Mouse (Mus musculus) testis, postnatal 14 days (tissue): ENCODE data around the gene Csnk1d.

Source experiments
- DNase-seq: peaks from one replicate; pipeline ENCODE4 v3.0.0; 2021; ENCODE audit warnings: low spot score

Csnk1d gene

DNA sequence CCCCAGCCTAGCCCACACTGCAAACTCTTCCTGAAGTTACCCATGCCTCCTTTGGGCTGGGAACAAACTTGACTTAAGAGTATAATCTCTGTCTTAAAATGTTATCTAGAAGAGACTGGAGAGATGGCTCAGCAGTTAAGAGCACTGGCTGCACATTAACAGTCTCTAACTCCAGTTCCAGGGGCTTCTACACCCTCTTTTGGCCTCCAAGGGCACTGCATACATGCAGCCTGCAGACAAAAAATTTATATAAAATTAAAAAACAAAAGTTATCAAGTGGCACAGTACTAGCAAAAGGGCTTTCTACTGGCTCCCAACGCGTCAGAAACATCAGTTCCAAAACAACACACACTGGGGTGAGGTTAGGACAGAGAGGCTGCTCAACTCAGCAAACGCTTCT is 3.5 kb downstream of the Csnk1d start:
- no peak for DNase-seq

DNA sequence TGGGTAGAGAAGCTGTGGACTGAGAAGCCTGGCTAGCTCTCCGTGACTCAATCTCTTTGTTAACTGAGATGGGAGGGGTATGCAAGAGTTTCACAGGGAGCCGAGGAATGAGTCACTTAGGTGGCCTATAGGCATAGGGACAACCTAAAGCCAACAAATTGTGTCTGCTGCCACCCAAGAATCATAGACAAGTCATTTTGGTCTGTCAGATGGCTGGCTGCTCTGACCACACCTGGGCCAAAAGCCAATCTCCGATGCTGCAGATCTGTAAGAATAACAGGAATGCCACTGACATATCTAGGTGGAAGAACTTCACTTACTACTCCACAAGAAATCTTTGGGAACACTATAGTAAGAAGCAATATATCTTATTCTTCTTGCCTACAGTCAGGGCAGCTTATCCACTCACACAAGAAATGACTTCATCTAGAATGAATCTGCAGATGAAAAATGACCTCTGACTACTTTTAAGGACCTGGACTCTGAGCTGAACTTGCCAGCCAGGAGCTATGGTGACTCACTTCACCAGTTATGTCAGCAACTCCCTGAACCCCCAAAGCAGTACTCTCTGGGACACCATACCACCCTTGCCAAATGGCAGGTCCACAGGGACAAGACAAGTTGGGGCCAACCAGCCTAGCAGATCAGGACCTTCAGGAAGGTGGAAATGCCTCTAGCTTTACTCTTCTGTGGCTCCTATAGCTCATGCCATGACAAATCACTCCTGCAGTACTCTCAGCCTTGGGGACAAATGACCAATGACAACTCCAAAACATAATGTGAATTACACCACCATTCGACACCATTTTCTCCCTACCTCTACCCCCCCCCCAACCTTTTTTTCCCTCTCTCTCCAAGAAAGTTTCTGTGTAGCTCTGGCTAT is 6.4 kb downstream of the Csnk1d start:
- no peak for DNase-seq

DNA sequence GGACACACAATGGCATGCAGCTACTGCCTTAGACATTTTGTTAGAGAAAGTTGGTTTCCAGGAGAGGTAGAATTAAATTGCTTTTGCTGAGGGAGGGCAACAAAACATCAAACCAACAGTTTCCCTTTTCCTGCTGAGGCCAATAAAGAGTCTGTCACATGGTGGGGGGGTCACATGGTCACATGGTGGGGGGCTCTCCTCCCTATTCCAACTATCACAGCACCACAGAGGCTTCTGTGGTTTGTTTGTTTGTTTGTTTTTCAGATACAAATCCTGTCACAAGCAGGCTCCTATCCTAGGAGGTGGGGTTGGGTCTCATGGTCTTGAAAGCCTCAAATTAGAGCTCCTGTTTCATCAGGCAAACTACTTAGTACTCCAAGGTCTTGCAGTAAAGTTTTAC is 8.7 kb downstream of the Csnk1d start:
- DNase-seq = no peak

DNA sequence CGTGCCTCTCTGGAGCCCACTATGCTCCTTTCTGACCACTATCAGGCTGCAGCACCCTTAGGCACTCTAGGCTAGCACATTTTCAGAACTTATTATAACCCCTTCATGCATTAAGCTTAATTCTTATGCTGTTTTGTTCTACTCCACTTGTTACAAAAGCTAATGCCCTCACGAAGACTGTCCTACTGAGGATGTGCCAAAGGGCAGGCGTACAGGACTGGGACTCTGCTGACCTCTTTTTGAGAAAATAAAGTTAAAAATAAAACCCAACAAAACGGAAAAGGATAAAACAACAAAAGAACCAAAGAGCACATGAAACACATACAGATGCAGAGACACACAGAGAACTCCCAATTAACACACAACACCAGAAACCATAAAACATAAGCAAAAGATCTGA is 9.5 kb downstream of the Csnk1d start:
- DNase-seq = no peak

DNA sequence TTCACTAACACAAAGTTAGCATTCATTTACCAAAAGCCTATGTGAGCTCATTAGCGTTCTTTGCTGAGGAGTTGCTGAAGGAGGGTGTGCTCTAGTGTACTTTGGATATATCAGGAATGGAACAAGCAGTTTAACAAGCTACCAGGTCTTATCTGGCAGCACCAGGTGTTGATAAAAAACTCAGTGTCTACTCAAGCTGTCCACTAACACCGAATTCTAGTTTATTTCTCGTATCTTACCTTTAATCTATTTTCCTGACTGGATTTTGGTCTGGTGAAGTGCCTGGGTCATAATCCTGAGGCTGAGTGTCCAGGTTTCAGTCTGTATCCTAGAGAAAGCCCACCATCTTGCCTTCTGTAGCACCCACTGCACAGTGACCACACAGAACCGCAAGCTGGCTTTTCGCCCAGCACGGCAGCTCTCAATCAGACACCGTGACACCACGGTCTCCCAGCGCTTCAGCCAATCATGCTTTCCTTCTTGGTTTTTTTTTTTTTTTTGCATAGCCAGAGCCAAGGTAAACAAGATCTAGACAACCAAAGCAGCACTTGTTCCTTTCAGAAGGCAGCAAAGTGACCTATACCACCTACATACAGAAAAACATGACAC is 10.6 kb downstream of the Csnk1d start:
- DNase-seq = no peak

DNA sequence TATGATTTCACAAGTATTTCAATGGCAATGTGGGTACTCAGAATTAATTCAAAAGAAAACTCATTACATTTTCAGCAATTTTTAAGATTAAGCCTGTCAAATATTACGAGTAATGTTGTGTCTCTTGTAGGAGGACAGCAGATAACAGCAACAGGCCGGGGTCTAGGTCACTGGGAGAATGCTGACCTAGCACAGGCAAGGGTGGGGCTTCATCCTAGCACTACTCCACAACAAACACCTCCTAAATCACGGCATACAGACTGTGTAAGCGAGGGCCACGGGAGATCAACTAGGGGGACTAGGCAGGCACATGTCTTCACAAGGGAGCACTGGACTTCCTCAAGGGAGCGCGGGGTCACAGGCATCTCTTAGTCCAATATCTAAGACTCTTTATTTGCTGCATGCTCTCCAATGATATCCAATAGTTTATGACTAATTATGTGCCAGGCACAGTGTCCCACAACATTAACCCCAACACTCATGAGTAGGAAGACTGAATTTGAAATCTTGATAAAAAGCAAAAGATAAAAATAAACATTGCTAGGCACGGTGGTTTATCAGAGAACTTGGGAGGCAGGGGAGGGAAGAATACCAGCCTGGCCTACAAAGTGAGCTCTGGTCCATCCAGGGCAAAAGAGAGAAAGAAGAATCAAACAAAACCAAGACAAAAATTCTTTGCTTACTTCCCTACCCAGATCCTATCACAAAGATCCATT is 11.3 kb downstream of the Csnk1d start:
- no peak for DNase-seq

DNA sequence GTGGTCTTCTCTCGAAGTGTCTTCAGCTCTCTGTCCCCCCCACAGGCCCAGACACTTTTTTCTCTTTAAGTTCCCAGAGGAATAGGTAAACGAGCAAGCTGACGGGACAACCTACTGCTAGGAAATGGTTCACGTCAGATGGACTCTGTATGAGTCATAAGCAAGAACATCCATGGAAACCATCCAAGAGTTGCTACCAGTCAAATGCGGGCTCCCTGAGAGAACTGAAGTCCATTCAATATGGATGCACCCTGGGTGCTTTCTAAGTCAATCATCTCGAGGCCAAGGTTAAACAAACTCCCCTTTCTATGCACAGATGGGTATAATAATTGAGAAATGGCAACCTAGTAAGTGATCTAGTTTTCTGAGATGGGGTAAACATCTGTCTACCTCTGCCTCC is 17.8 kb downstream of the Csnk1d start:
- DNase-seq = no peak

DNA sequence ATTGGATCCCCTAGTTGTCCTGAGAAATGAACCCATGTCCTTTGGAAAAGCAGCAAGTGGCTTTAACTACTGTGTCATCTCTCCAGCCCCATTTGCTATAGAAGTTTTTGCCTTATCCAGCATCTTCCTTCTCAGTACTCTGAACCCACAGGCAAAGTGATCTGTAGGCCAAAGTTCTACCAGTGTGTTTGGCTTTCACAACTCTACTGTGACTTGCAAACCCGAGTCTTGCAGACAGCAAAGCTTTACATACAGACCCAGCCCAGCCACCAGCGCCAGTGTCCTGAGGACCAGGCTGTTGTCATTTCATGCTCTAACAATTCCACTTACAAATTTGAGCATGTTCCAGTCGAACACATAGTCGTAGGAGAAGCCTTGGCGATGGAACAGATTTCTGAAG is 19.9 kb downstream of the Csnk1d start:
- DNase-seq = no peak

DNA sequence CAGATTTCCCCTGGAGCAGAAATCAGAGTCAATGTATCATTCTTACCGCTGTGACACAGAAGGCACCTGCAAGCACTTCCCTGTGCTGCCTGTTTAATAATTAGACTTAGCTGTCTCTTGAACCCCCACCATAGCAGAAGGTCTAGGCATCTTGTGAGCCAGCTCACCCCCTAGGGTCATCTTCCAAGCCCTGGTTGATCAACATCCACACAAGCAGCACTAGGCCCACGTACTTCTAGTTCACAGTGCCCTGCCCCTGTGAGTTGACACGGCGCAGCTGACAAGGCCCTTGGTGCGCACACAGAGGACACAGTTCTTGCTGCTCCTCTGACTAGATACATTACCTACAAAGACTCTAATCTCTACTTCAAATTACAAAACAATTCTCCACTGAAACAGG is 21.4 kb downstream of the Csnk1d start:
- no peak for DNase-seq

DNA sequence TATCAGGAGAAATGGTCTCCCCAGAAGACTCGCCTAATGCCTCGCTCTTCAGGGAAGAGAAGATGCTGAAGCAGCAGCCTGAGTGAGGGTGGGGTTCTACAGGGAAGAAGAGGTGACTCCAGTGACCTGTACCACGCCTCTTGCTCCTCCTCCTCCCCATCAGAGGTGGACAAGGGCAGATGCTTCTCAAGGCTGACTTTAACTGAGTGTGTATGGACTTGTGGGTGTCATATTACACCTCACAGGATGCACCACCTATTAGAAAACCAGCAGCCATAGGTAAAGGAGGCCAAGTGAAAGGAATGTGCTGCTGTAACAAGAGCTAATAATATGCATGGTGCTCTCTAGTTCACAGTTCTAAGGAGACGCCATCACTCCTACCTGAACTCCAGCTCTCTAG is 25.5 kb downstream of the Csnk1d start:
- no peak for DNase-seq

DNA sequence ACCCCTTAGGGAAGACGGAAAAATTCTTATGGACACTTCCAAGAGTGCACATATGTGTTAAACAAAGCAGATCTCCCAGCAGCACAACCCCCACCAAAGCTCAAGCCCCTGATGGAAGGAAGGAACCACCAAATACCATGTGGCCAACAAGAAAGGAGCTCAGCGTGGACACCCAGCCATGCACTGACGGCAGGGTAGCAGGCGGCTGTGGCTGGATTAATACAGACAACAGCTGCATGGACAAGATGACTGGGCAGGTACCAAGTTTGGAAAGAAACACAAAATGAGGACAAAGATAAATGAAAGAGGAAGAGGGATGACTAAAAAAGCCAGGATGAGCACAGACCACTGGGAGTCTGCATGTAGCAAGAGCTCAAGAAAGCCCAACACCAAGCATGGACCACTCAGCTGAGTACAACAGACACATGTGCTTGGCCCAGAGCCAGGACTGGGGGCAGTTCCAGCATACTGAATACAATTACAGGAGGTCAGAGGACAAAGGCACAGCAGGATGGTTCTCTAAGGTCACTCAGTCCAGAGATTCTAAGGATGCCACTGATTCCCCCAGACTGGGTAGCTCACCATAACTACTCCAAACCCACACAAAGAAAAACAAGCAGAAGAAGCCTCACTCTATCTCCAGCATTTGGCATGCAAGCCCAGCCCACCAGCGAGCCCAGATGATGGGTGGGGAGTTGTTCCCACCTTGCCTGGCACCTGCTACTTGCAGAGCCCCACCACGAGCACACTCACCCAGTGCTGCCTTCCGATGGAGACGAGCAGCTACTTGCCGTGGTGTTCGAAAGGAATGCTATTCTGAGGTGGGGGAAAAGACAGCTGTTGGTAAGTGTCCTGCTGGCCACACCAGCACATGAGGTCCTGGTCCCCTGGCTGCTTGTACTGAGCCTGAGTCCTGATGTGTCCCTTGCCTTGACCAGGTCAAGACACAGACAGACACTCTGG is 26.7 kb downstream of the Csnk1d start:
- DNase-seq = no peak

DNA sequence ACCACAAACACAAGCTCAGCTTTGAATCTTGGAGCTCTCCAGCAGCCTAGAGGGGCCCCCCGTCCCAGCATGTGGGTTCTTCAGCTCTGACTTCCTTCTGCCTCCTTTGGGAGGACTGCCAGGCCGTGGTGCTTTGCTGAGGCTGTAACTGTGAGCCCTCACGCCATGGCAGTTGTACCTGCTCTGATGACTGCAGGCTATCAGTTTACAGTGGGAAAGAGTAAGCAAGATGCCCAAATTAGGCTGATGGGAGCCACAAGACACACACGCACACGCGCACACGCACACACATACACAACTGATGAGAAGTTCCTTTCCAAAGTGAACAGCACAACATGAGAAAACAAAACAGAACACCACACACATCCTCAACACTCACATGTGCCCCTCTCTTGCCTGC is 28.2 kb downstream of the Csnk1d start:
- DNase-seq = no peak

DNA sequence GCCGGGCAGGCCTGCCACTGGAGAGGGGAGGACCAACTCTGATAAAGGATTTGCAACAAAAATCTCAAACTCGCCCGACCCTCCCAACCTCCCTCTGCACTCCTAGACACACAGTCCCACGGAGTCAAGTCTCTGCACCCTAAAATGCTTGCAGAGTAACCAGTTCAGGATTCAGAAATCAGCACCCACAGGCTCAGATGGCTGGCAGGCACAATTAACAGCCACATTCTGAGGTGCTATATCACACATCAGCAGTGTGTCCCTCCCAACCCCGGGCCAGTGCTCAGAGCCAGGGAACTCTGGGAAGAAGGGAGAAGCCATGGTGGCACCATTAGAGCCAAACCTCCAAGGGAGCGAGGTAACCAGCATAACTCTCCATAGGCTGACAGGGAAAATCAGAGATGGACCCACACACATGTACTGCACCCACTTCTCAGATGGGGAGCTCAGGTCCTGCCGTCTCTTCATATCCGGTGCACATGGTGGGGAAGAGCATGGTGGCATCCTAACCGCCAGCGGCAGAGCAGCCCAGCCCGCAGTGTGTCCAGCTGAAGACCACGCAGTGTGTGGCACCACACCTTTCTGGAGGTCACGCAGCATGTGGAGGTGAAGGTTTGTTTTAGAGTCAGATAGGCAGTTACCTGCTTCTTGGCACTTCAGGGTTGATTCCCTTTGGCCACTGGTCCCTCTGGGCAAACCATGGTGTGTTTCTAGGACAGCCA is 28.9 kb downstream of the Csnk1d start:
- no peak for DNase-seq

DNA sequence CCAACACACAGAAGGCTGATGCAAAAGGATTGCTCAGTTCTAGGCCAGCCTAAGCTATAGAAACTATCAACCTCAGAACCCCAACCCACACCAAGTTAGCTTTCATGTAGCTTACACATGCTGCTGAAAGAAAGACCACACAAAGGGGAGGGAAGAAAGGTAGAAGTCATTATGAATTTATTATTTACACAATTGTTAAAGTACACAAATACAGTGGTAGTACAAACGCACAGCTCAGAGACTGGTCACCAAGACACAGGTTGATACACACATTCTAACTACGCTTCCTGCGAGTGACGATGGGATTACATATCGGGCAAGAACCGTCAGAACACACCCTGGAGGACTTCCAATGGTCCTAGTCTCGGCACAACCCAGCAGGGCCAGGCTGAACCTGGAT is 29.5 kb downstream of the Csnk1d start:
- DNase-seq = no peak

DNA sequence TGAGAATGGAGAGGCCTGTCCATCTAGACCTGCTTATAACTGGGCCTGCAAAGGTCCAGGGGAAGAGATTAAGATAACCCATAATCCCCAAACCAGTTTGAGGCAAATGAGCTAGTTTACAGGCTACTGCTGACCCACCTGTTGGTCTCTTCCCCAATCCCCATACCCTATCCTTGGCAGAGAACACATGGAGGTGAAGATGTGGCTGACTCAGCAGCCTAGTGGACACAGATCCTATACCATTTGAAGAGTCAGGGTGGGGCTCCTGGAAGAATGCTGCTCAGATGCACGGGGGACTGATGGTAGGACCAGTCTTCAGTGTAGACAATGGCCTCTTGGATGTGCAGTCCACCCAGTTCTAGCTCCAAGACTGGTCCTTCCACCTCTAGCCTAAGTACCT is 30.9 kb downstream of the Csnk1d start:
- no peak for DNase-seq

DNA sequence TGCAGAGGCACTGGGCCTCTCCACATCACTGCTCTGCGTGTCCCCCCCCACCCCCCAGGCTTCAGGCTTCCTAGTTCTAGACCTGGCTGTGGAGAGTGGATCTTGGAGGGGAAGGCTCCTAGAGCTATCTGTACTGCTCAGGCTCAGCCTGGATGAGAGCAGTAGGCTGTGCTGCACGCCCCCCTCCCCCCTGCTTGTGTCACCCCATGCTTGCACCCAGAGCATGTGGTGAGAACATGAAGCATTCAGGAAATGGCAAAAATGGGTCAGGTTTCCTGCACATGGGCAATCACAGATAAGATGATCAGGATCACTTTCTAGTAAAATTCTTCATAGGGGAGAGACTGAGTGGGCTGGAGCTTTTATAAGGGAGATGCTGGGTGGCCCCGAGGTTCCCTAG is 31.6 kb downstream of the Csnk1d start:
- no peak for DNase-seq

DNA sequence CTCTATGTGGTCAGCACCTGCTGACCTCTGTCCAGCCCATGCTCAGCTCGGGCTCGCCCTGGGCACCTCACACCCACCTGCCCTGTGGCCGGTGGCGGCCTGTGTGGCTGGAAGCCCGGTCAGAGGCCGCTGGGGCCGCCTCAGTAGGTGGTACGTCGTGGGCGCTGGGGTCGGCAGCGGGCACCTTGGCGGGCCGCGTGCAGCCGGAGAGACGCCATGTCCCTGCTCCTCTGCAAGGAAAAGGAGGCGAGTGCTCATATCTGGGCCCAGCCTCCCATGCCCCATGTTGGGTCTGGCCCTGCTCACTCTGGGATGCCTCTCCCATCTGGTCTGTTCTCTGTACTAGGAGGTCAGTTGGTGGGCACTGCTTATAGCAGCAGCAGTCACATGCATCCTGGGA is 32.1 kb downstream of the Csnk1d start:
- DNase-seq = no peak

DNA sequence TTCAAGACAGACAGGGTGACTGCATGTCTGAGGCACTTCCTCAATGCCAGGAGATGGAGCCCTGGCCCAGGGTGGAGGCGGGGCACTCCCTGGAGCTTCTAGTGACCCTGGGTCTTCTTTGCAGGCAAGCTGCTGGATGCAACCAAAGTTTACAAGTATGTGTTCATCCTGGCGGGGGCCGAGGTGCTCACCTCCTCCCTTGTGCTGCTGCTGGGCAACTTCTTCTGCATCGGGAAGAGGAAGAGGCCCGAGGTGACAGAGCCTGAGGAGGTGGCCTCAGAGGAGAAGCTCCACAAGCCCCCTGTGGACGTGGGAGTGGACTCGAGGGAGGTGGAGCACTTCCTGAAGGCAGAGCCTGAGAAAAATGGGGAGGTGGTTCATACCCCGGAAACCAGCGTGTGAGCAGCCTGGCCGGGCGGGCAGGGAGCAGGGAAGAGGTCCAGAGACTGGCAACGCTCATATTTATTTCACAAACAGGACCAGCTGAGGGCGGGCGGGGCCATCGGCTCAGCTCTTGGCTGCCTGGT is 33.3 kb downstream of the Csnk1d start:
- DNase-seq = no peak

DNA sequence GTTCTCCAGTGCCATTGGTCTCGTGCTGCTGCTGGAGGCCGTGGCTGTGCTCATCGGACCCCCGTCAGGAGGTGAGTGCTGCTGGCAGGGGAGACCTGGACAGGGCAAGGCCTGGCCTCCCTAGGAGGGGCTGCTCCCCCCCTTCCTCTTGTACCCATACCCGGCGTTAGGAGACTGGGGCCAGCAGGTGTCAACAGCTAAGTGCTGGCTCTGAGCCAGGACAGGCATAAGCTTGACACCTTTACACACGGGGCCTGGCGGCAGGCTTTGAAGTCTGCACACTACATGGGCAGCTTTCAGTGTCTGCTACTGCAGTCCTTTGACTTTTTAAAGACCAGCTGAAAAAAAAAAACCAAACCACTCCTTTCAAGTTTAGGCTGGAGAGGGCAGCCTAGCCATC is 34.1 kb downstream of the Csnk1d start:
- no peak for DNase-seq

DNA sequence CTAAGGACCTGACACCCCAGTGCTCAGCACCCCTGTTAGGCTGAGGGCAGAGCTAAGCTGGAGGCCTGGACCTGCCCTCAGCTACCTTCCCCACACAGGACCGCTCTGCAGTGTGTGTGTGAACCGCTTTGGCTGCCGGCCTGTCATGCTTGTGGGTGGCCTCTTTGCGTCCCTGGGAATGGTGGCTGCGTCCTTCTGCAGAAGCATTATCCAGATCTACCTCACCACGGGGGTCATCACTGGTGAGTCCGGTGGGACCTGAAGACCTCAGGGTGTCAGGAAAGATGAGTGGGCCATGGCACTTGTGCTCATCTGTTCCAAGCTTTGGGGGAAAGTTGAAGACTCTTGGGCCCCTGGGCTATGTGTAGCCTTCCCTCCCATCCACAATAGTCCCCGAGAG is 35.4 kb downstream of the Csnk1d start:
- no peak for DNase-seq

DNA sequence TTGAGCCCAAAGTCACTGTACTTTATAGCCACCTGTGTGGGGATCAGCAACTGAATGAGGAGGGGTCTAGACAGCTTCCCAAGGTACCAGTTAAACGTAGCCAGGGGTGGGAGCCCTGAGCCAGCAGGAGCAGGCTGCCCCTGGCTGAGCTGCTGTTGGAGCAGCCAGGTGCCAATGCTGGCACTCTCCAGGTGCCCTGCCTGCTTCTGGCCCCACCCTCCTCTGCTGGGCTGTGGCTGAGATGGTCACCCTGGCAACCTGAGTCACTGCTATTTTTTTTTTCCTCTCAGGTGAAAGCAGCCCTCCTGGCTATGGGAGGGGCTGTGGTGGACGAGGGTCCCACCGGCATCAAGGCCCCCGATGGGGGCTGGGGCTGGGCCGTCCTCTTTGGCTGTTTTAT is 36.2 kb downstream of the Csnk1d start:
- no peak for DNase-seq
